Mouse (Mus musculus) lung, embryonic 15.5 days (tissue): ENCODE results near the gene Lcn5. TPM values are rescaled to one million over a fixed set of nuclear protein-coding genes. Genes with fewer than 3 reads are reported as not detected.

ENCODE experiments used
- ATAC-seq: fragments of 200-750 bp; cut with Nextera tagmentation; 2 replicates; pipeline ENCODE4 v1.8.0; 2017; ENCODE audit warnings: moderate number of reproducible peaks, borderline replicate concordance; ENCODE audit not compliant: low FRiP score, low TSS enrichment; ENCODE audit errors: extremely low read depth
- H3K27ac ChIP-seq: fragments of 300-500 bp; sonication (generic); 2 replicates; pipeline ENCODE4 v1.5.1; 2015; ENCODE audit warnings: moderate library complexity, mild to moderate bottlenecking, inconsistent platforms
- H3K27me3 ChIP-seq: fragments of 300-500 bp; sonication (generic); 2 replicates; pipeline ENCODE4 v1.6.1; 2015; ENCODE audit warnings: inconsistent platforms
- H3K36me3 ChIP-seq: fragments of 300-500 bp; sonication (generic); 2 replicates; pipeline ENCODE4 v1.6.1; 2015; ENCODE audit warnings: inconsistent platforms
- H3K4me1 ChIP-seq: fragments of 300-500 bp; sonication (generic); 2 replicates; pipeline ENCODE4 v1.6.1; 2015; ENCODE audit warnings: inconsistent platforms
- H3K4me2 ChIP-seq: fragments of 300-500 bp; sonication (generic); 2 replicates; pipeline ENCODE4 v1.6.1; 2015; ENCODE audit warnings: inconsistent platforms, mild to moderate bottlenecking, moderate library complexity
- H3K4me3 ChIP-seq: fragments of 300-500 bp; sonication (generic); 2 replicates; pipeline ENCODE4 v1.5.1; 2015; ENCODE audit warnings: mild to moderate bottlenecking, inconsistent platforms
- H3K9ac ChIP-seq: fragments of 300-500 bp; sonication (generic); 2 replicates; pipeline ENCODE4 v1.6.1; 2015; ENCODE audit warnings: inconsistent platforms
- H3K9me3 ChIP-seq: fragments of 300-500 bp; sonication (generic); 2 replicates; pipeline ENCODE4 v1.6.1; 2016; ENCODE audit warnings: inconsistent platforms
- WGBS: fragments of 180-500 bp; shearing (Covaris S2); methylation state at CpG from one replicate; pipeline ENCODE4 v1.1.7; 2015; 5-methylcytosine and 5-hydroxymethylcytosine counted together
- polyA plus RNA-seq: library from polyadenylated mRNA; unstranded; fragments of >200 nt; fragmentation: Nextera tagmentation; extraction: Ambion mirVana; gene quantifications from 2 replicates; pipeline ENCODE4 v1.2.1, GENCODE M21; 2015

Gene Lcn5
- polyA plus RNA-seq, 1 experiment from 2014 or later: not detected

- no peaks in the 10 kb centered on the region for H3K27me3 ChIP-seq
- no peak overlapping the region for H3K27ac ChIP-seq
- no peak for ATAC-seq
- H3K36me3 ChIP-seq: no peaks in the 10 kb centered on the region
- no peak overlapping the region for H3K4me3 ChIP-seq
- no peaks in the 10 kb centered on the region for H3K4me1 ChIP-seq
- no peak overlapping the region for H3K4me2 ChIP-seq
- no peaks in the 10 kb centered on the region for H3K9me3 ChIP-seq
- no peak overlapping the region for H3K9ac ChIP-seq
- WGBS: 18% methylated on average over 6 of the region's 6 CpGs
Measured at GRCm38 (mm10) chr2:25639890-25640289, 17.9 kb upstream of the Lcn5 start.

GRCm38 (mm10) chr2:25652902-25653301 lies 4.8 kb upstream of the Lcn5 start, which contains the start of gene Lcn8:
TSS of gene Lcn8 (plus strand) at chr2:25653120.
- H3K9me3 ChIP-seq: no peaks in the 10 kb centered on the region
- peaks cover 8% of the 10 kb centered on the region for H3K4me1 ChIP-seq
- H3K4me3 ChIP-seq: no peak within 1 kb of the TSS
- H3K9ac ChIP-seq: no peak within 1 kb of the TSS
- 71% methylated on average over 2 of the region's 2 CpGs for WGBS
- no peaks in the 10 kb centered on the region for H3K36me3 ChIP-seq
- no peak for ATAC-seq
- no peak within 1 kb of the TSS for H3K4me2 ChIP-seq
- no peak within 1 kb of the TSS for H3K27ac ChIP-seq
- H3K27me3 ChIP-seq: no peaks in the 10 kb centered on the region

GRCm38 (mm10) chr2:25654502-25654901 lies 3.2 kb upstream of the Lcn5 start:
- Histone ChIP-seq H3K27ac (peak overlapping the region; percentile 67), H3K9me3 (no peaks in the 10 kb centered on the region), H3K9ac (no peak overlapping the region), H3K27me3 (no peaks in the 10 kb centered on the region), H3K4me3 (no peak overlapping the region), H3K4me1 (peaks cover 8% of the 10 kb centered on the region), H3K4me2 (0 out of 2 replicates have a peak overlapping the region, but pooled peaks have one; percentile 8), H3K36me3 (no peaks in the 10 kb centered on the region)
- ATAC-seq: no peak
- 23% methylated on average over 1 of the region's 1 CpGs for WGBS

GRCm38 (mm10) chr2:25656691-25657090 lies 1.1 kb upstream of the Lcn5 start:
- H3K27me3 ChIP-seq: no peaks in the 10 kb centered on the region
- no peaks in the 10 kb centered on the region for H3K36me3 ChIP-seq
- no peaks in the 10 kb centered on the region for H3K9me3 ChIP-seq
- peaks cover 8% of the 10 kb centered on the region for H3K4me1 ChIP-seq
- no peak overlapping the region for H3K9ac ChIP-seq
- WGBS: 76% methylated on average over 4 of the region's 4 CpGs
- ATAC-seq: no peak
- H3K4me2 ChIP-seq: no peak overlapping the region
- H3K4me3 ChIP-seq: no peak overlapping the region
- H3K27ac ChIP-seq: no peak overlapping the region

- no peak overlapping the region for H3K4me3 ChIP-seq
- H3K27ac ChIP-seq: no peak overlapping the region
- no peaks in the 10 kb centered on the region for H3K36me3 ChIP-seq
- no peak overlapping the region for H3K4me2 ChIP-seq
- 74% methylated on average over 4 of the region's 4 CpGs for WGBS
- no peaks in the 10 kb centered on the region for H3K27me3 ChIP-seq
- peaks cover 8% of the 10 kb centered on the region for H3K4me1 ChIP-seq
- no peak for ATAC-seq
- H3K9me3 ChIP-seq: no peaks in the 10 kb centered on the region
- H3K9ac ChIP-seq: no peak overlapping the region
Measured at GRCm38 (mm10) chr2:25657246-25657645, 506 bp upstream of the Lcn5 start.

GRCm38 (mm10) chr2:25660279-25660678 lies 2.5 kb downstream of the Lcn5 start:
- H3K27me3 ChIP-seq: no peaks in the 10 kb centered on the region
- no peak overlapping the region for H3K4me3 ChIP-seq
- ATAC-seq: no peak
- 79% methylated on average over 8 of the region's 8 CpGs for WGBS
- H3K27ac ChIP-seq: no peak overlapping the region
- no peaks in the 10 kb centered on the region for H3K9me3 ChIP-seq
- H3K4me2 ChIP-seq: no peak overlapping the region
- no peak overlapping the region for H3K9ac ChIP-seq
- no peaks in the 10 kb centered on the region for H3K36me3 ChIP-seq
- no peaks in the 10 kb centered on the region for H3K4me1 ChIP-seq

- Histone ChIP-seq H3K4me2 (no peak overlapping the region), H3K9ac (no peak overlapping the region), H3K4me1 (no peaks in the 10 kb centered on the region), H3K27me3 (no peaks in the 10 kb centered on the region), H3K9me3 (no peaks in the 10 kb centered on the region), H3K36me3 (no peaks in the 10 kb centered on the region), H3K27ac (no peak overlapping the region), H3K4me3 (no peak overlapping the region)
- ATAC-seq: no peak
- 77% methylated on average over 6 of the region's 6 CpGs for WGBS
Measured at GRCm38 (mm10) chr2:25661245-25661970, 3.7 kb downstream of the Lcn5 start.

- Histone ChIP-seq H3K36me3 (no peaks in the 10 kb centered on the region), H3K27me3 (no peaks in the 10 kb centered on the region), H3K9ac (no peak overlapping the region), H3K4me2 (no peak overlapping the region), H3K27ac (no peak overlapping the region), H3K9me3 (no peaks in the 10 kb centered on the region), H3K4me1 (no peaks in the 10 kb centered on the region), H3K4me3 (no peak overlapping the region)
- 58% methylated on average over 1 of the region's 1 CpGs for WGBS
- ATAC-seq: no peak
Measured at GRCm38 (mm10) chr2:25663511-25663910, 5.8 kb downstream of the Lcn5 start.

- Histone ChIP-seq H3K4me3 (no peak overlapping the region), H3K27ac (no peak overlapping the region), H3K27me3 (no peaks in the 10 kb centered on the region), H3K9me3 (no peaks in the 10 kb centered on the region), H3K9ac (no peak overlapping the region), H3K4me1 (no peaks in the 10 kb centered on the region), H3K4me2 (no peak overlapping the region), H3K36me3 (no peaks in the 10 kb centered on the region)
- WGBS: 68% methylated on average over 5 of the region's 5 CpGs
- no peak for ATAC-seq
Measured at GRCm38 (mm10) chr2:25664125-25664524, 6.4 kb downstream of the Lcn5 start.

- no peak overlapping the region for H3K4me2 ChIP-seq
- H3K27ac ChIP-seq: no peak overlapping the region
- no peaks in the 10 kb centered on the region for H3K36me3 ChIP-seq
- H3K27me3 ChIP-seq: no peaks in the 10 kb centered on the region
- H3K9me3 ChIP-seq: no peaks in the 10 kb centered on the region
- WGBS: 54% methylated on average over 1 of the region's 1 CpGs
- no peak overlapping the region for H3K4me3 ChIP-seq
- no peak overlapping the region for H3K9ac ChIP-seq
- H3K4me1 ChIP-seq: no peaks in the 10 kb centered on the region
- no peak for ATAC-seq
Measured at GRCm38 (mm10) chr2:25666516-25666915, 8.8 kb downstream of the Lcn5 start.

GRCm38 (mm10) chr2:25676486-25676885 lies 18.7 kb downstream of the Lcn5 start, which contains the start of gene Lcn6:
TSS of gene Lcn6 (plus strand) at chr2:25676786.
- WGBS: 89% methylated on average over 3 of the region's 3 CpGs
- no peak within 1 kb of the TSS for H3K4me3 ChIP-seq
- H3K9me3 ChIP-seq: no peaks in the 10 kb centered on the region
- no peak within 1 kb of the TSS for H3K4me2 ChIP-seq
- no peaks in the 10 kb centered on the region for H3K4me1 ChIP-seq
- H3K27ac ChIP-seq: no peak within 1 kb of the TSS
- no peak for ATAC-seq
- no peaks in the 10 kb centered on the region for H3K27me3 ChIP-seq
- no peak within 1 kb of the TSS for H3K9ac ChIP-seq
- H3K36me3 ChIP-seq: no peaks in the 10 kb centered on the region

GRCm38 (mm10) chr2:25679559-25679958 lies 21.8 kb downstream of the Lcn5 start:
- H3K36me3 ChIP-seq: no peaks in the 10 kb centered on the region
- no peaks in the 10 kb centered on the region for H3K27me3 ChIP-seq
- H3K27ac ChIP-seq: no peak overlapping the region
- H3K4me3 ChIP-seq: no peak overlapping the region
- H3K9me3 ChIP-seq: no peaks in the 10 kb centered on the region
- ATAC-seq: no peak
- no peak overlapping the region for H3K9ac ChIP-seq
- no peaks in the 10 kb centered on the region for H3K4me1 ChIP-seq
- no peak overlapping the region for H3K4me2 ChIP-seq
- 81% methylated on average over 6 of the region's 6 CpGs for WGBS
